Mouse (Mus musculus) liver, adult 2 months (tissue): ENCODE results near the gene Hgd. TPM values are rescaled to one million over a fixed set of nuclear protein-coding genes. Genes with fewer than 3 reads are reported as not detected.

Source experiments
- DNase-seq: peaks from one replicate; pipeline ENCODE4 v3.0.0-alpha.2; 2011; ENCODE audit warnings: low read depth, low spot score; ENCODE audit errors: extremely low read depth
- H3K27ac ChIP-seq: fragments of 200-500 bp; replicated peaks from 2 replicates; pipeline ENCODE4 v1.5.1; 2012; ENCODE audit warnings: low read depth, mild to moderate bottlenecking, control low read depth, inconsistent platforms, low read length; ENCODE audit not compliant: insufficient read depth
- H3K27me3 ChIP-seq: fragments of 200-500 bp; 2 replicates; pipeline ENCODE4 v1.6.1; 2012; ENCODE audit warnings: mild to moderate bottlenecking, moderate library complexity, low read length, inconsistent platforms; ENCODE audit not compliant: control insufficient read depth, insufficient read depth
- H3K36me3 ChIP-seq: fragments of 200-500 bp; 2 replicates; pipeline ENCODE4 v1.6.1; 2012; ENCODE audit warnings: low read length, inconsistent platforms; ENCODE audit not compliant: control insufficient read depth, insufficient read depth
- H3K4me1 ChIP-seq: fragments of 200-500 bp; 2 replicates; pipeline ENCODE4 v1.6.1; 2011; ENCODE audit warnings: low read length; ENCODE audit not compliant: control insufficient read depth, insufficient read depth
- H3K4me3 ChIP-seq: fragments of 200-500 bp; 2 replicates; pipeline ENCODE4 v1.5.1; 2011; ENCODE audit warnings: low read depth, mild to moderate bottlenecking, control low read depth, low read length, moderate library complexity; ENCODE audit not compliant: insufficient read depth
- H3K79me2 ChIP-seq: fragments of 200-500 bp; 2 replicates; pipeline ENCODE4 v1.6.1; 2012; ENCODE audit warnings: inconsistent platforms, mild to moderate bottlenecking, low read length, moderate library complexity; ENCODE audit not compliant: control insufficient read depth, insufficient read depth
- H3K9ac ChIP-seq: fragments of 200-500 bp; 2 replicates; pipeline ENCODE4 v1.6.1; 2012; ENCODE audit warnings: low read depth, mild to moderate bottlenecking, control low read depth, inconsistent platforms, low read length
- CTCF ChIP-seq: fragments of 200-500 bp; IDR thresholded peaks from 2 replicates; pipeline ENCODE4 v1.5.1; 2011; ENCODE audit warnings: low read depth, low read length, control low read depth
- POLR2A ChIP-seq: fragments of 200-500 bp; IDR thresholded peaks from 2 replicates; pipeline ENCODE4 v1.6.1; 2011; ENCODE audit warnings: low read length, control low read depth; ENCODE audit not compliant: insufficient read depth; ENCODE audit errors: extremely low read depth
- WGBS: fragments of 180-500 bp; shearing (Covaris S2); methylation state at CpG from one replicate; pipeline ENCODE4 v1.1.7; 2018; 5-methylcytosine and 5-hydroxymethylcytosine counted together
- polyA plus RNA-seq: library from polyadenylated mRNA; depleted of rRNA; stranded (reverse); fragments of >200 nt; gene quantifications from 2 replicates; pipeline ENCODE4 v1.2.3, GENCODE M21; 2012
- total RNA-seq: library from RNA; depleted of rRNA; stranded (reverse); fragments of >200 nt; gene quantifications from 2 replicates; pipeline ENCODE4 v1.2.3, GENCODE M21; 2014

Hgd gene
- total and polyA plus RNA-seq, 2 experiments = 457 to 871 TPM

- 74% methylated on average over 4 of the region's 4 CpGs for WGBS
- Histone ChIP-seq H3K27ac (no peak overlapping the region), H3K27me3 (no peaks in the 10 kb centered on the region), H3K36me3 (no peaks in the 10 kb centered on the region), H3K9ac (no peak overlapping the region), H3K4me3 (no peak overlapping the region), H3K4me1 (peaks cover 9% of the 10 kb centered on the region), H3K79me2 (peaks cover 12% of the 10 kb centered on the region; the same call in 1 of the 2 replicates)
- no peak for DNase-seq
- TF ChIP-seq POLR2A = no peak
- TF ChIP-seq CTCF = no peak
Measured at GRCm38 (mm10) chr16:37655756-37656347, 75.9 kb downstream of the Hgd start.

GRCm38 (mm10) chr16:37656796-37657195 is 76.8 kb downstream of the Hgd start:
- no peak overlapping the region for H3K4me3 ChIP-seq
- 90% methylated on average over 7 of the region's 7 CpGs for WGBS
- H3K79me2 ChIP-seq = peaks cover 8% of the 10 kb centered on the region; the same call in 1 of the 2 replicates
- DNase-seq = no peak
- no peaks in the 10 kb centered on the region for H3K36me3 ChIP-seq
- H3K4me1 ChIP-seq = peaks cover 5% of the 10 kb centered on the region
- no peaks in the 10 kb centered on the region for H3K27me3 ChIP-seq
- no peak for TF ChIP-seq POLR2A
- no peak for TF ChIP-seq CTCF
- no peak overlapping the region for H3K9ac ChIP-seq
- no peak overlapping the region for H3K27ac ChIP-seq

- no peaks in the 10 kb centered on the region for H3K27me3 ChIP-seq
- H3K36me3 ChIP-seq = no peaks in the 10 kb centered on the region
- no peaks in the 10 kb centered on the region for H3K4me1 ChIP-seq
- H3K4me3 ChIP-seq = no peak overlapping the region
- no peak for TF ChIP-seq CTCF
- no peak for TF ChIP-seq POLR2A
- WGBS = 71% methylated on average over 9 of the region's 9 CpGs
- H3K79me2 ChIP-seq = no peaks in the 10 kb centered on the region
- no peak for DNase-seq
- no peak overlapping the region for H3K27ac ChIP-seq
- H3K9ac ChIP-seq = no peak overlapping the region
Measured at GRCm38 (mm10) chr16:37663643-37664459, 83.9 kb downstream of the Hgd start.

- DNase-seq = no peak
- TF ChIP-seq CTCF (no peak), POLR2A (no peak)
- Histone ChIP-seq H3K27me3 (no peaks in the 10 kb centered on the region), H3K79me2 (no peaks in the 10 kb centered on the region), H3K36me3 (no peaks in the 10 kb centered on the region), H3K4me1 (no peaks in the 10 kb centered on the region), H3K9ac (no peak overlapping the region), H3K27ac (no peak overlapping the region), H3K4me3 (no peak overlapping the region)
- 83% methylated on average over 5 of the region's 5 CpGs for WGBS
Measured at GRCm38 (mm10) chr16:37665394-37665935, 85.5 kb downstream of the Hgd start.

GRCm38 (mm10) chr16:37670666-37671283 is 90.8 kb downstream of the Hgd start:
- no peaks in the 10 kb centered on the region for H3K79me2 ChIP-seq

More at GRCm38 (mm10) chr16:37670666-37671283, 90.8 kb downstream of the Hgd start:
- H3K4me1 ChIP-seq = no peaks in the 10 kb centered on the region
- 52% methylated on average over 4 of the region's 4 CpGs for WGBS
- no peaks in the 10 kb centered on the region for H3K27me3 ChIP-seq
- no peak overlapping the region for H3K27ac ChIP-seq
- no peak for DNase-seq
- no peak overlapping the region for H3K9ac ChIP-seq
- no peak for TF ChIP-seq CTCF
- TF ChIP-seq POLR2A = no peak
- no peak overlapping the region for H3K4me3 ChIP-seq
- H3K36me3 ChIP-seq = no peaks in the 10 kb centered on the region
